Mouse (Mus musculus) cerebellum, adult 2 months (tissue): ENCODE measurements around the gene Slc25a36.

ENCODE experiments used
- CTCF ChIP-seq: fragments of 200-500 bp; IDR thresholded peaks from 2 replicates; pipeline ENCODE4 v1.5.1; 2011; ENCODE audit warnings: low read depth, mild to moderate bottlenecking, control low read depth, low read length, moderate library complexity, borderline replicate concordance; ENCODE audit not compliant: insufficient read depth
- POLR2A ChIP-seq: fragments of 200-500 bp; IDR thresholded peaks from 2 replicates; pipeline ENCODE4 v1.6.1; 2011; ENCODE audit warnings: low read length, control low read depth, borderline replicate concordance; ENCODE audit not compliant: insufficient read depth

DNA sequence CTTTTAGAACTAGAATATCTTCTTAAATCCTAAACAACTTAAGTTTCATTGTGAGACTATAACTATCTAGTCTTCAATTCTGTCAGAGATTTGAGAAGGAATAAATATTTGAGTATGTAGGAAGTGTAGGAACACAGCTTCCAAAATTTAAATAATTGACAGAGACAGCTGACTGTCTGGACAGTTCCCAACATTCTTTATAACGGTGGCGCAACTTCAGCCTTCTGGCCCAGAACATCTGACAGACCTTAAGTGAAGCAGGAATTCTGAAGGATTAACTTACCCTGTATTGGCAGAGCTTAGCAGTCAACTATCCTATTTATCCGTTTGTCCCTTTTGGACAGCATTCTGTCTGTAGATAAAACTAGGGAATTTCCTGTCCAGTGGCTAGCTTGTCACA, 47.5 kb upstream of the Slc25a36 start:
- TF ChIP-seq CTCF (no peak), POLR2A (no peak)
